Mouse (Mus musculus) spleen, embryonic (tissue): ENCODE measurements around the gene Ryr2.

Experiments used
- CTCF ChIA-PET: fragments of 350-600 bp; sonication (Branson Sonifier 250); formaldehyde crosslinking; loops from one replicate; lab custom pipeline; 2022; lab: Charles Lee

Gene Ryr2

GRCm38 (mm10) chr13:11884175-11884574, 222.6 kb downstream of the Ryr2 start:
- CTCF ChIA-PET, result no interaction called here

GRCm38 (mm10) chr13:11882359-11882758, 224.4 kb downstream of the Ryr2 start:
- CTCF ChIA-PET, result no interaction called here

GRCm38 (mm10) chr13:11880503-11881227, 226.1 kb downstream of the Ryr2 start:
- CTCF ChIA-PET, result no interaction called here

- CTCF ChIA-PET, result no interaction called here
Measured at GRCm38 (mm10) chr13:11879037-11879436, 227.7 kb downstream of the Ryr2 start.

- CTCF ChIA-PET, result no interaction called here
Measured at GRCm38 (mm10) chr13:11874852-11875251, 231.9 kb downstream of the Ryr2 start.

- CTCF ChIA-PET, result no interaction called here
Measured at GRCm38 (mm10) chr13:11869971-11870370, 236.8 kb downstream of the Ryr2 start.

- CTCF ChIA-PET, result no interaction called here
Measured at GRCm38 (mm10) chr13:11869486-11869885, 237.3 kb downstream of the Ryr2 start.

GRCm38 (mm10) chr13:11868979-11869378, 237.8 kb downstream of the Ryr2 start:
- CTCF ChIA-PET, result no interaction called here

- CTCF ChIA-PET, result no interaction called here
Measured at GRCm38 (mm10) chr13:11868056-11868455, 238.7 kb downstream of the Ryr2 start.

- CTCF ChIA-PET, result no interaction called here
Measured at GRCm38 (mm10) chr13:11865261-11865660, 241.5 kb downstream of the Ryr2 start.

- CTCF ChIA-PET, result no interaction called here
Measured at GRCm38 (mm10) chr13:11851691-11852090, 255.1 kb downstream of the Ryr2 start.

- CTCF ChIA-PET, result no interaction called here
Measured at GRCm38 (mm10) chr13:11843889-11844288, 262.9 kb downstream of the Ryr2 start.

GRCm38 (mm10) chr13:11837870-11838269, 268.9 kb downstream of the Ryr2 start:
- CTCF ChIA-PET, result no interaction called here

- CTCF ChIA-PET, result no interaction called here
Measured at GRCm38 (mm10) chr13:11837152-11837551, 269.6 kb downstream of the Ryr2 start.

GRCm38 (mm10) chr13:11836304-11837078, 270.3 kb downstream of the Ryr2 start:
- CTCF ChIA-PET, result no interaction called here

GRCm38 (mm10) chr13:11831210-11831609, 275.5 kb downstream of the Ryr2 start:
- CTCF ChIA-PET, result no interaction called here

GRCm38 (mm10) chr13:11825563-11826226, 281.1 kb downstream of the Ryr2 start:
- CTCF ChIA-PET, result no interaction called here

- CTCF ChIA-PET, result no interaction called here
Measured at GRCm38 (mm10) chr13:11818723-11819122, 288.0 kb downstream of the Ryr2 start.

GRCm38 (mm10) chr13:11809365-11809764, 297.4 kb downstream of the Ryr2 start:
- CTCF ChIA-PET, result interaction anchor here (0.7 kb wide), 1 partner anchor 38 kb away, joined by 20 read pairs; no protein-coding TSS in a partner anchor

- CTCF ChIA-PET, result no interaction called here
Measured at GRCm38 (mm10) chr13:11792536-11792935, 314.2 kb downstream of the Ryr2 start.

GRCm38 (mm10) chr13:11790536-11790935, 316.2 kb downstream of the Ryr2 start:
- CTCF ChIA-PET, result no interaction called here

- CTCF ChIA-PET, result no interaction called here
Measured at GRCm38 (mm10) chr13:11782411-11783155, 324.2 kb downstream of the Ryr2 start.
